Mouse (Mus musculus) brain, embryonic 14.5 days (tissue): ENCODE data around the gene Tdrd3. TPM values are rescaled to one million over a fixed set of nuclear protein-coding genes. Genes with fewer than 3 reads are reported as not detected.
A peak's percentile ranks its signal among the peaks of the same experiment; 100 is the strongest.

Experiments
- DNase-seq: peaks from one replicate; pipeline ENCODE4 v3.0.0-alpha.2; 2011; ENCODE audit warnings: low read depth
- CTCF ChIP-seq: fragments of 200-500 bp; IDR thresholded peaks from 2 replicates; pipeline ENCODE4 v1.5.1; 2012; ENCODE audit warnings: inconsistent platforms, mild to moderate bottlenecking, moderate library complexity, borderline replicate concordance; ENCODE audit not compliant: insufficient read depth, insufficient read length; ENCODE audit errors: extremely low read depth
- POLR2A ChIP-seq: fragments of 200-500 bp; IDR thresholded peaks from 2 replicates; pipeline ENCODE4 v1.6.1; 2012; ENCODE audit warnings: mild to moderate bottlenecking, inconsistent platforms, borderline replicate concordance; ENCODE audit not compliant: poor library complexity, insufficient read depth, insufficient read length, severe bottlenecking; ENCODE audit errors: extremely low read depth
- polyA plus RNA-seq: library from polyadenylated mRNA; depleted of rRNA; stranded (reverse); fragments of >200 nt; gene quantifications from 2 replicates; pipeline ENCODE4 v1.2.3, GENCODE M21; 2012

Gene Tdrd3
- polyA plus RNA-seq, 1 experiment, result 30.5 TPM

DNA sequence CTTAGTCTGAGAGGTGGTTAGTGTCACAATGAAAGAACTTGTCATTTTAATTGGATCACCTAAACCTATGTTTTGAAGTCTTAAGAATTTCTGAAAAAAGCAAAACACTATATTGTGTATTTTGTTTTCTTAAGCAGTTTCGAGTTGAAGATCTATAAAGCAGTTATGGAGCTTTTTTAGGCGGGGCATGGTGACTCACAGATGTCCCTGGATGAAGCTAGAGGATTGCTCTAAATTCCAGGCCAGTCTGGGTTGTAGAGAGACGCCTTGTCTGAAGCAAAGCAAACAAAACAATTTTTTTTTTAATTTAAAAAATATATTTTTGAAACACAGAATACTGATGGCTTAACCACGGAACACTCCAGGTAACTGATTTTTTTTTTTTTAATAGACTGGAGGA, 4.1 kb downstream of the Tdrd3 start:
- no peak for DNase-seq
- TF ChIP-seq POLR2A (no peak), CTCF (no peak)

DNA sequence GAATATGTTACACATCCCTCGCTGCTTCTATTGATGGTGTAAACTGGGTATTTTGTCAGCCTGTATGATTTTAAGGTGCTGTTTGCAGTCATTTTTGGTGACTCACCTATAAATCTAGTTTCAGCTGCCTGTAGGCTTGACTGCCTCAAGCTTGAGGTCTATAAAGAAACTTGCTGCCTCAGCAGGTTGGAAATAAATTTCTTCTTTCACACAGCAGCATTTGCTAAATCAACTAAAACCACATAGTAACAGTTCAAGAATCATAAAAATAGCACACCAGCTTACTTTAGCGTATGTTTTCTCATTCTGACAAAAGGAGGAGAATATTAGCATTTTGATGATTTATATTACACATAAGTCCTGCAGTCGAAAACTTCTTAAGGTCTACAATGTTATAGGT, 6.0 kb downstream of the Tdrd3 start:
- no peak for TF ChIP-seq POLR2A
- no peak for TF ChIP-seq CTCF
- no peak for DNase-seq

DNA sequence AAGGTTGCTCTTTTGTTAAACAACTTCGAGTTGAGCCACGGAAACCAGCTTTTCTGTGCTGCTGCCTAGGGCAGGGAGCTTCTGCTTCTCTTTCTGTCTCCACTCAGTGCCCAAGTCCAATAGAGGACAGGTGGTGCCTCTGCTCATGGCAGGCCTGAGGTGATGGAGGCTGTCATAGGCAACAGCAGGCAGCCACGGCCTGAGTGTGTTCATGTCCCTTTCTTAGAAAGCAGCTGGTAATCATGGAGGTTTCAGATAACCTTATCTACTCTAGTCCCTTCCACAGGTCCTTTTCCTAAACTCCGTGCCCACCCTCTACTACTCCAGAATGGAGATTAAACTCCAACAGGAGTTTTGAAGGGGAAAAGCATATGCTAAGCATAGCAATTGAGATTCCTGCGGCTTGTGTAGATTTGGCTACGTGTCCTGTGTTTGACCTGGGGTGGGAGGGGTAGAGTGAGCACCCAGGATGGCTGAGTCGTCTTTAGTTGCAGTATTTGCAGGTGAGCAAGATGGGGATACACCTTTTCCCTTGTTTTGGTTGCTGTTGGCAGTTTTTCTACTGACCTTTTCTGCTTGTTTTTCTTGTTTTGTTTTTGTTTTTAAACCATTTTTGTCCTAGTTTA, 10.0 kb downstream of the Tdrd3 start:
- no peak for DNase-seq
- TF ChIP-seq POLR2A, result no peak
- TF ChIP-seq CTCF, result no peak

DNA sequence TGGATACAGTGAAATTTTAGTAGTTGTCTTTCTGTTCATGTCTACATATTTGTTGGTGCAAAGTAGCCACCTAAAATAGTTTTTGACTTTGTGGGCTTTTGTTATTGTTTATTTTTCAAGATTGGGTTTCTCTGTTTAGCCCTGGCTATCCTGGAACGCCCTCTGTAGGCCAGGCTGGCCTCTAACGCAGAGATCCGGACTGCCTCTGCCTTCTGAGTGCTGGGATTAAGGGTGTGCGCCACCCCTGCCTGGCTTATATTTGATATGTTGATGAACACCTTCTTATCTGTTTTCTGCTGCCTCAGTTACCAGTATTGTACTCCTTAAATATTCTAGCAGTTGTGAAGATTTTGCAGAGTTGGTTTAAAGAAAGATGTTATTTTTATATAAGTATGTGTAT, 10.6 kb downstream of the Tdrd3 start:
- TF ChIP-seq POLR2A, result no peak
- no peak for TF ChIP-seq CTCF
- no peak for DNase-seq

DNA sequence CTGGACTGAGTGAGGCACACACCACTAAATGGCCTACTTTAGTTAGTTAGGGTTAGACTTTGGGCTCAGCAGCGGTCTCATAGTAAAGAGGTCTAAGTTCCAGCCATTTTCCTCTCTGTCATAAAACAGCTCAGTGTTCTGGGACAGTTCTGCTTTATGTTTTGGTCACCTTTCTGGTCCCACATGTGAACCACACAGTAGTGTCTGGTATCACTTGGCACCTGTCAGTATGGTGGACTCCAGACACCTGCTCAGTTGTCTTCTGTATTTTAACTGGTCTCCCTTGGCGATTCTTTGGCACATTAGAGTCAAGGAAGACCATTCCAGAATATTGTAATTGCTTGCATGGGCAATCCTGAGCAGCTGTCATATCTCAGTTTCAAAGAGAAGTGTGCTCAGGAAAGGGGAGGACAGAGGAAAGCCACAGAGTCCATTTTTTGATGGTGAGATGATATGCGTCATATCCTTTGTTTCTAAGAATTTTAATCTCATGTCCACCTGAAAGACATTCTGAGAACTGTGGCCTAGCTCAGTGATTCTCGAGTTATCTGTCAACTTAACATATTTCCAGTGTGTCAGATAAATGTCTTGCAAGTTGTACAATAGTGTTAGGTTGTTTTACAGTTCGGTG, 11.3 kb downstream of the Tdrd3 start:
- TF ChIP-seq POLR2A, result no peak
- no peak for TF ChIP-seq CTCF
- DNase-seq, result no peak

DNA sequence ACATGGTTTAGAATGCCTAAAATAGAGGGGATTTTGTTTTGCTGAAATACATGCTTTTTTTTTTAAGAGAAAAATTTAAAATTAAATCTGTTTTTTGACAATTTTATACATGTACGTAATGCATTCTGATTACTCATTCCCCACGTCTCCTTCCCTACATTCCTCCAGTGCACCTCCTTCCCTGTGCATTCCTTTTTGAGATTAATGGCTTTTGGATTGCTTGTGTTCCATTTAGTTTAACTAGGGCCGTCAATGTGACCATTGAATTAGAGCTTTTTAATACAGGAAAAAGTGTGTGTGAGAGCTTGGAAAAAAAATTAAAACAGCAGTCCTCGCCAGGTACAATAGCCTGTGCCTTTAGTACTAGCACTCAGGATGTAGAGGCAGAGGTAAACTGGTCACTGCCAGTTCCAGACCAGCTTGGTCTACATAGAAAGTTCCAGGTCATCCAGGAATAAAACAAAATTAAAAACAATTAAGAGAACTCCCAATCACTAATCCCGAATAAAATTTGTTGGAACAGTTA, 17.0 kb downstream of the Tdrd3 start:
- TF ChIP-seq CTCF, result no peak
- no peak for TF ChIP-seq POLR2A
- no peak for DNase-seq

DNA sequence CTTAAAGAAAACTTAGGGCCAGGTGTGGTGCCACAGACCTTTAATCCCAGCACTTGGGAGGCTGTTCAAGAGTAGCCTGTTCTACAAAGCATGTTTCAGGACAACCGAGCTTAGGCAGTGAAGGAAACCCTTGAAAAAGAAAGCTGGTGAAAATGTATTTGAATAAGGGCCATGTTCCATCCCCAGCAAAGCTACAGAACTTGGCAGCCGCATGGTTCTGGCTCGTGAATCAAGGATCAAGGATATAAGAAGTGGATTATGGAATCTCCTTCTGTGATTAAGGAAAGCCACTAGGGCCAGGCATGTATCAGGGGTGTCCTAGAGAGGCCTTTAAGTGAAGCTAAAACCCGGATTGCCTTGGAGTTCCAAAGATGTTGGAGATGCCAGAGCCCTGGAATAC, 18.9 kb downstream of the Tdrd3 start:
- DNase-seq, result no peak
- TF ChIP-seq POLR2A, result no peak
- no peak for TF ChIP-seq CTCF

DNA sequence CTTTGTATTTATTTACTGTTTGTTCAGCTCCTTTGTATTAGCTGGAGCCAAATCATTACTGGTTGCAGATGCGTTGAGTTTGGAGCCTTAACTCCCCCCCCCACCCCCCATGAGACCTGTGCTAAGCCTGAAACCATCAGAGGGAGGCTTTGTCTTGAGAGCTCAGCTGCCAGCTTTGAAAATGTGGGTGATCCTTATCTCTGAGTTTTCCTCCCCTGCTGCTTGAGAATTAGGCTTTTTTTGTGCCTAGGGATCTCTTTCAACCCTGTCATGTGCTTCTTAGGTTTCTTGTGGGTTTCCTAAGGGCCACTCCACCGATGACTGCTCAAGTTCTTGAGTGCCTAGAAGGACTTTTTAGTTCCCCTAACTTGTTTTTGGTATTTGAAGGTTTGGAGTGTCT, 23.3 kb downstream of the Tdrd3 start:
- TF ChIP-seq CTCF, result no peak
- no peak for TF ChIP-seq POLR2A
- peak; percentile 23 for DNase-seq

DNA sequence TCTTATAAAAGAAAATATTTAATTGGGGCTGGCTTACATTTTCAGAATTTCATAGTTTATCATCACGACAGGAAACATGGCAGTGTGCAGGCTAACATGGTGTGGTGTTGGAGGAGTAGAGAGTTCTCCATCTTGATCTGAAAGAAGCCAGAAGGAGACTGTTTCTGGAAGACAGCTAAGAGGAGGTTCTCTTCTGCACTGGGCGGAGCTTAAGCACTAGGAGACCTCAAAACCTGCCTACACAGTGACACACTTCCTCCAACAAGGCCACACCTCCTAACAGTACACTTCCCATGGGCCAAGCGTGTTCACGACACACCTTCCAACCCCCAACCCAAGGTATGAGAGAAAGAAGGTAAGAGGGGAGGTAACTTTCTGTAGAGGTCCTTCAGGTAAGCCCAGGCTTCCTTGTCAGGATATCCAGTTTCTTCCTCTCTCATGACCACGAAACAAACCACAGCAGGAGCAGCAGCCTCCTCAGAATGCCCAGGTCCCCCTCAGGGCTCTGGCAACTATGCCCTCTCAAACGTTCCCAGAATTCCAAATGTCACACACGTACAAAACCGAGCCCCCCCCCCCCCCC, 30.0 kb downstream of the Tdrd3 start:
- no peak for DNase-seq

DNA sequence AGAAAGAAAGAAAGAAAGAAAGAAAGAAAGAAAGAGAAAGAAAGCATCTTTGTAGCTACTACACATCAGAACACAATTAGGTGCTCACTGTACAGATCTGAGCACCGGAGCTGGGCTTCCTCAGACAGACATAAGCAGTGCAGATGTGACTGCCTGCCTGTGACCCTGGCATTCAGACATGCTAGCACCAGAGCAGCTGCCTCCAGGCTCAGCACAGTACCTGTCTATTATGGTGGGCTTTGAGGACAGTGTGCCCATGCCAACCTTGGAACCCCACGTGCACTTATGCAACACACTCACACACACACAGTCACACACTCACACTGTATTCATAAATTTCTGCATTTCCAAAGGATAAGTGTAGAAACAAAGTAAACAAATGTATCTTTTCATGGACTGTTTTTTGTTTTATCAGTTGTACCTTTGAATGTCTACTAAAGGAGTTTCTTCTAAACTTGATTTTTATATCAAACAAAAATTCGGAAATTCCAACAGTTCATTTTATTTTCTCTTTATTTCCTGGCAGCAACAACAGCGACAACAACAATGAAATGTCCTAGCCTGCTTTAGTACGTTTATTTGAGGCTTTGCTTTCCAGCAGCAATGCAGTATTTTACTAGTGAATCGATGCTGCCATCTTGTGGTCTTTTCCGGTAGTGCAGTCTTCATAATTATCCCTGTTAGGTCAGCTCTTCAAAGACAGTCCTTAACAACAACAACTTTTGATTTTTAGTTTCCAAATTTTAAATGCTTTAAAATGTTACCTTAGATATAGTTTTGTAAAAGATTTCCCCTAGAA, 35.4 kb downstream of the Tdrd3 start:
- DNase-seq, result peak; percentile 91
- TF ChIP-seq POLR2A, result no peak
- TF ChIP-seq CTCF, result peak; percentile 71; the same call in 1 of the 2 replicates

More for the DNA sequence above, 30.0 kb downstream of the Tdrd3 start:
- no peak for TF ChIP-seq POLR2A
- TF ChIP-seq CTCF, result no peak

DNA sequence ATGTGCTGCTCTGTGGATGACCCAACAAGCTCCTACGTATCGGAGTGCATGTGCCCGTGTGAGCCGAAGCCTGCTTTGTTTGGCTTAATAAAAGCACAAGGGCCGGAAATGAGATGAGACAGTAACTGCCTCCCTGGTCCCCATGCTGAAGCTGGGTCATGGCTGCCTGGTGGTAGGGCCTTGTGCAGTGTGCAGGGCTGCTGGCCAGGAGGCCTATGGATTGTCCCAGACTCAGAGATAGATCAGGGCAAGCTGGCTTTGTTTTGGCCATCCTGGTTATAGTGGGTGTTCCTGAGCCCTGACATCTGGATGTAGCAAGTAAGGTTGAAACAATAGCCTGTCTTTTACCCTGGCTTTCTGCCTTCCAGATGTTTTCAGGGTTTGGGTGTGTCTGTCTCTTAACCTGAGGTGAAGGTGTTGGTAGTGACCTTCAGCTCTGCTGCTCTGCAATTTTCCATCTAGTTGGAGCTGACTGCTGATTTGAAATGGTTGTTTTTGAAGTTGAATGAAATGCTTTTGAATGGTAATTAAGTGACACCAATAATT, 39.3 kb downstream of the Tdrd3 start:
- no peak for TF ChIP-seq POLR2A
- no peak for TF ChIP-seq CTCF
- peak; percentile 15 for DNase-seq

DNA sequence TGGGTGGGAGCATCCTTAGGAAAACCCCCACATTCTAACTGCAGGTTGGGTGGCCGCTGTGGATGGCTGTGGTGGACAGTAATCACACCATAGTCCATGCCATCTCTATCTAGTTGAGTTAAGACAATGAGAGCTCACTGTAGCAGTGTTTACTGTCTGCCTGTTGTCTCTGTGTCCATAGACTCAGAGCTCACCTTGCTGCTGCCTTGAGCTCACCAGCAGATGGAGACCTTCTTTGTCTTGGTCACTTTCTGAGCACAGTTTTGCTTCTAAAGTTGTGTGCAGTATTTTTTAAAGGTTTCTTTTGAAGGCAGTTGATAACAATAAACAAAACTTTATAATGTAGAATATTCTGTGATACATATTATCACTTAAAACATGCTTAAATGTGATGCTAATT, 43.3 kb downstream of the Tdrd3 start:
- DNase-seq, result no peak
- no peak for TF ChIP-seq POLR2A
- peak; percentile 7; the same call in 1 of the 2 replicates for TF ChIP-seq CTCF
